Comparison of ENCODE assay signal across 14 mouse cellular contexts in genomic region chr17:57063031-57063430, GRCm38 (mm10). TPM values are rescaled to one million over a fixed set of nuclear protein-coding genes. Genes with fewer than 3 reads are reported as not detected.
DNase-seq lines count a peak whose midpoint lies in the region; ATAC-seq and TF ChIP-seq lines count a peak whose summit lies in the region.
"Had no signal": no experiment of that assay in that cellular context is flagged by ENCODE, and none has a peak within 500 bp of the region (broad histone marks: within the 10 kb centered on the region; RNA-seq: fewer than 3 reads in every experiment).

No protein-coding gene starts in this region.

- WGBS in liver, embryonic 11.5 days: 22% methylated on average over 8 of the region's 8 CpGs
- 4% methylated on average over 8 of the region's 8 CpGs for WGBS in kidney, embryonic 14.5 days
- 21% methylated on average over 8 of the region's 8 CpGs for WGBS in lung, adult 2 months

- ATAC-seq in liver, embryonic 11.5 days (replicated peaks; ENCODE audit: low FRiP score): no peak
- no peak for ATAC-seq in kidney, embryonic 14.5 days (ENCODE audit: low FRiP score, low TSS enrichment)

- no peak overlapping the region for H3K4me3 ChIP-seq in liver, embryonic 11.5 days (ENCODE audit: low read depth, low read length)
- peak overlapping the region; percentile 37 for H3K4me3 ChIP-seq in kidney, embryonic 14.5 days (ENCODE audit: low read length)
- peak overlapping the region; percentile 30 for H3K4me3 ChIP-seq in lung, adult 2 months (replicated peaks; ENCODE audit: extremely low read depth, low read depth, low read length)

- TF ChIP-seq POLR2A in lung, adult 2 months (IDR thresholded peaks at IDR 0.05; ENCODE audit: borderline replicate concordance, extremely low read depth, low read depth, low read length): no peak

- DNase-seq in liver, embryonic 11.5 days (ENCODE audit: low spot score): no peak
- DNase-seq in liver: no peak
- peak; percentile 45 for DNase-seq in lung, adult 2 months
- DNase-seq in yolk sac, embryonic 10.5 days (ENCODE audit: low spot score): peak; percentile 22
- DNase-seq in retina, embryonic 14.5 days (ENCODE audit: low spot score): no peak
- no peak for DNase-seq in adrenal gland, postnatal 10 days
- no peak for DNase-seq in heart, adult 11 months
- DNase-seq: thymus, adult 18-20 months had no signal

- TF ChIP-seq CTCF in lung, adult 2 months (IDR thresholded peaks at IDR 0.05; ENCODE audit: insufficient read depth, low read length): no peak

- no peak overlapping the region for H3K27ac ChIP-seq in liver, embryonic 11.5 days (ENCODE audit: low read depth, low read length)
- H3K27ac ChIP-seq in kidney, embryonic 14.5 days (ENCODE audit: low read depth, low read length): no peak overlapping the region

- H3K9me3 ChIP-seq in liver, embryonic 11.5 days (ENCODE audit: control insufficient read depth, low read length): no peaks in the 10 kb centered on the region
- no peaks in the 10 kb centered on the region for H3K9me3 ChIP-seq in kidney, embryonic 14.5 days (ENCODE audit: control insufficient read depth, low read length)

- peaks cover 39% of the 10 kb centered on the region for H3K27me3 ChIP-seq in liver, embryonic 11.5 days (replicated peaks; ENCODE audit: control insufficient read depth, insufficient read depth, low read length)
- H3K27me3 ChIP-seq in kidney, embryonic 14.5 days (ENCODE audit: control insufficient read depth, insufficient read depth, low read length): peaks cover 24% of the 10 kb centered on the region
- H3K27me3 ChIP-seq: CH12.LX had no signal

- H3K36me3 ChIP-seq in liver, embryonic 11.5 days (ENCODE audit: control insufficient read depth, insufficient read depth, low read length): no peaks in the 10 kb centered on the region
- H3K36me3 ChIP-seq in kidney, embryonic 14.5 days (ENCODE audit: control insufficient read depth, insufficient read depth, low read length): no peaks in the 10 kb centered on the region

- no peak overlapping the region for H3K9ac ChIP-seq in liver, embryonic 11.5 days (ENCODE audit: low read depth, low read length)
- peak overlapping the region; percentile 42; the same call in 1 of the 2 replicates for H3K9ac ChIP-seq in kidney, embryonic 14.5 days (ENCODE audit: low read depth, low read length)

- peak overlapping the region; percentile 16; the same call in 1 of the 2 replicates for H3K4me2 ChIP-seq in liver, embryonic 11.5 days
- H3K4me2 ChIP-seq in kidney, embryonic 14.5 days (replicated peaks; ENCODE audit: low read depth, low read length): peak overlapping the region; percentile 31

- H3K4me1 ChIP-seq in liver, embryonic 11.5 days (replicated peaks; ENCODE audit: control insufficient read depth, insufficient read depth, low read length): peaks cover 26% of the 10 kb centered on the region
- H3K4me1 ChIP-seq in kidney, embryonic 14.5 days (ENCODE audit: control insufficient read depth, insufficient read depth, low read length): no peaks in the 10 kb centered on the region
- H3K4me1 ChIP-seq in lung, adult 2 months (ENCODE audit: control insufficient read depth, insufficient read depth, low read length): peaks cover 4% of the 10 kb centered on the region

RNA-seq across cellular contexts. Expression of gene Slc25a23, which starts 3.4 kb away (rescaled TPM):
- polyA plus RNA-seq in liver, embryonic 11.5 days (2014; fragmentation: Nextera tagmentation; extraction: Ambion mirVana): 5.2 and 6.3 TPM in 2 replicates
- polyA plus RNA-seq in kidney, embryonic 14.5 days (2014; fragmentation: Nextera tagmentation; extraction: Ambion mirVana): 12.9 and 13.2 TPM in 2 replicates
- polyA plus RNA-seq in lung, adult 2 months (2012; rRNA removed): 44.0 and 51.8 TPM in 2 replicates
- total RNA-seq in adrenal gland, postnatal 10 days (2021): 100 to 1,000 TPM; 119 to 122 TPM

RNA-seq across cellular contexts. Expression of gene Crb3, which starts 4.1 kb away (rescaled TPM):
- polyA plus RNA-seq in liver, embryonic 11.5 days (2014; fragmentation: Nextera tagmentation; extraction: Ambion mirVana): 3.2 and 3.4 TPM in 2 replicates
- 46.4 and 48.7 TPM in 2 replicates for polyA plus RNA-seq in kidney, embryonic 14.5 days (2014; fragmentation: Nextera tagmentation; extraction: Ambion mirVana)
- polyA plus RNA-seq in lung, adult 2 months (2012; rRNA removed): 75.5 and 89.4 TPM in 2 replicates
- total RNA-seq in adrenal gland, postnatal 10 days (2021): 1 to 10 TPM; 2.0 to 3.9 TPM
- total RNA-seq: megakaryocyte progenitor cell, adult 5-6 weeks had no signal

RNA-seq across cellular contexts. Expression of gene Dennd1c, which starts 15.3 kb away (rescaled TPM):
- polyA plus RNA-seq in liver, embryonic 11.5 days (2014; fragmentation: Nextera tagmentation; extraction: Ambion mirVana): 2.1 and 2.2 TPM in 2 replicates
- polyA plus RNA-seq in kidney, embryonic 14.5 days (2014; fragmentation: Nextera tagmentation; extraction: Ambion mirVana): 3.4 and 4.4 TPM in 2 replicates
- polyA plus RNA-seq in lung, adult 2 months (2012; rRNA removed): 12.1 and 18.1 TPM in 2 replicates
- 1 to 10 TPM; 3.4 TPM for total RNA-seq in adrenal gland, postnatal 10 days (2021)

RNA-seq across cellular contexts. Expression of gene Slc25a41, which starts 21.6 kb away (rescaled TPM):
- polyA plus RNA-seq in liver, embryonic 11.5 days (2014; fragmentation: Nextera tagmentation; extraction: Ambion mirVana): not detected in 2 replicates
- 0.16 TPM in 1 of 2 replicates, not detected in the other for polyA plus RNA-seq in kidney, embryonic 14.5 days (2014; fragmentation: Nextera tagmentation; extraction: Ambion mirVana)
- 0.18 TPM in 1 of 2 replicates, not detected in the other for polyA plus RNA-seq in lung, adult 2 months (2012; rRNA removed)
- not detected for total RNA-seq in adrenal gland, postnatal 10 days (2021)
- total RNA-seq: CH12.LX; heart, postnatal 25 days; layer of hippocampus, postnatal 10 days; megakaryocyte progenitor cell, adult 5-6 weeks had no signal
- polyA plus RNA-seq: embryonic facial prominence, embryonic 11.5 days had no signal

RNA-seq across cellular contexts. Expression of gene Tubb4a, which starts 24.6 kb away (rescaled TPM):
- polyA plus RNA-seq in liver, embryonic 11.5 days (2014; fragmentation: Nextera tagmentation; extraction: Ambion mirVana): 4.5 and 5.0 TPM in 2 replicates
- polyA plus RNA-seq in kidney, embryonic 14.5 days (2014; fragmentation: Nextera tagmentation; extraction: Ambion mirVana): 23.3 and 23.8 TPM in 2 replicates
- 34.2 and 37.7 TPM in 2 replicates for polyA plus RNA-seq in lung, adult 2 months (2012; rRNA removed)
- 10 to 100 TPM; 10.9 to 20.6 TPM for total RNA-seq in adrenal gland, postnatal 10 days (2021)

Comparison
In these comparisons a context has a peak if more than half of its experiments do, and no peak if none do; other contexts are left out.
1. DNase-seq: peak in lung, adult 2 months (single experiment) and yolk sac, embryonic 10.5 days (single experiment); none in liver, embryonic 11.5 days (single experiment), liver (single experiment), retina, embryonic 14.5 days (single experiment), adrenal gland, postnatal 10 days (single experiment) and heart, adult 11 months (single experiment).
2. RNA of gene Crb3, which starts 4.1 kb away (polyA plus RNA-seq): 75.5 to 89.4 TPM in lung, adult 2 months and 46.4 to 48.7 TPM in kidney, embryonic 14.5 days; 3.2 to 3.4 TPM in liver, embryonic 11.5 days; every median in the first group is over 10 times any median in the second.